13 mouse cellular contexts compared by ENCODE assay signal in the genomic region with DNA sequence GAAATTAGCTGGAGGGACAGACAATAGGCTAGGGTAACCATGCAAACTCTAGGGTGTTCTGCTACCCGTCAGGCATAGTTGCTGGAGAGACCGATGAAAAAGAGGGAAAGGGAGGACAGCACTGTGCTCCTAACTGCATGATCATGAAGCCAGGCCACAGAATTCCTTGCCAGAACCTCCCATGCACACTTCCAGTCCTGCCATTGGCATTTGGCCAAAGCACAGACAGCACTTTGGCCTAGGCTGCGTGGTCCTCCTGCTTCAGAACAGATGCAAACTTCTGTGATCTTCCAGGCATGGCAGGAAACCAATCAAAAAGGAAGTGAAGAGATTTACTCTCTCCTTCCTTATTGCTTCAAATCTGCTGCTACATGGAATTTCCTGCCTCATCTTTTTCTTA. TPM values are rescaled to one million over a fixed set of nuclear protein-coding genes. Genes with fewer than 3 reads are reported as not detected.
A peak's percentile ranks its signal among the peaks of the same experiment; 100 is the strongest.
DNase-seq lines count a peak whose midpoint lies in the region; ATAC-seq and TF ChIP-seq lines count a peak whose summit lies in the region.
"Had no signal": no experiment of that assay in that cellular context is flagged by ENCODE, and none has a peak within 500 bp of the region (broad histone marks: within the 10 kb centered on the region; RNA-seq: fewer than 3 reads in every experiment).

No protein-coding gene starts in this region.

- 61% methylated on average over 3 of the region's 3 CpGs for WGBS in hindbrain, postnatal 0 days
- 72% methylated on average over 3 of the region's 3 CpGs for WGBS in hindbrain, embryonic 11.5 days
- WGBS in intestine, embryonic 16.5 days: 63% methylated on average over 3 of the region's 3 CpGs

- no peak for TF ChIP-seq CTCF in hindbrain, postnatal 0 days (IDR thresholded peaks at IDR 0.05; ENCODE audit: low read depth)

- no peak overlapping the region for H3K27ac ChIP-seq in hindbrain, postnatal 0 days
- no peak overlapping the region for H3K27ac ChIP-seq in hindbrain, embryonic 11.5 days (ENCODE audit: low read depth, low read length)
- H3K27ac ChIP-seq in intestine, embryonic 16.5 days (ENCODE audit: low read length): no peak overlapping the region
- H3K27ac ChIP-seq: forebrain, embryonic 10.5 days; heart, embryonic 15.5 days had no signal

- no peak overlapping the region for H3K4me2 ChIP-seq in hindbrain, postnatal 0 days (ENCODE audit: low read depth, low read length)
- H3K4me2 ChIP-seq in hindbrain, embryonic 11.5 days (replicated peaks; ENCODE audit: low read depth, low read length): no peak overlapping the region
- no peak overlapping the region for H3K4me2 ChIP-seq in intestine, embryonic 16.5 days (ENCODE audit: low read depth, low read length)
- H3K4me2 ChIP-seq: heart, embryonic 15.5 days; liver, embryonic 11.5 days had no signal

- no peak for ATAC-seq in hindbrain, postnatal 0 days
- ATAC-seq in hindbrain, embryonic 11.5 days (ENCODE audit: low FRiP score): no peak
- peak; percentile 38; the same call in 1 of the 2 replicates for ATAC-seq in intestine, embryonic 16.5 days
- ATAC-seq: midbrain, embryonic 16.5 days had no signal

- H3K9me3 ChIP-seq in hindbrain, postnatal 0 days (ENCODE audit: low read length): no peaks in the 10 kb centered on the region
- H3K9me3 ChIP-seq in hindbrain, embryonic 11.5 days (ENCODE audit: control insufficient read depth, low read length): no peaks in the 10 kb centered on the region
- H3K9me3 ChIP-seq in intestine, embryonic 16.5 days (ENCODE audit: control insufficient read depth, low read length): no peaks in the 10 kb centered on the region
- H3K9me3 ChIP-seq: forebrain, embryonic 10.5 days; heart, embryonic 15.5 days had no signal

- no peaks in the 10 kb centered on the region for H3K36me3 ChIP-seq in hindbrain, postnatal 0 days (ENCODE audit: insufficient read depth, low read length)
- H3K36me3 ChIP-seq in hindbrain, embryonic 11.5 days (ENCODE audit: control insufficient read depth, insufficient read depth, low read length): no peaks in the 10 kb centered on the region
- H3K36me3 ChIP-seq in intestine, embryonic 16.5 days (ENCODE audit: control insufficient read depth, insufficient read depth, low read length): no peaks in the 10 kb centered on the region
- H3K36me3 ChIP-seq: forebrain, embryonic 10.5 days; heart, embryonic 15.5 days had no signal

- no peak overlapping the region for H3K4me3 ChIP-seq in hindbrain, postnatal 0 days (ENCODE audit: low read length)
- H3K4me3 ChIP-seq in hindbrain, embryonic 11.5 days (ENCODE audit: low read depth, low read length): no peak overlapping the region
- no peak overlapping the region for H3K4me3 ChIP-seq in intestine, embryonic 16.5 days (ENCODE audit: low read length)
- H3K4me3 ChIP-seq: forebrain, embryonic 10.5 days; heart, embryonic 15.5 days had no signal

- peak; percentile 44 for DNase-seq in hindbrain, postnatal 0 days (ENCODE audit: low spot score)
- DNase-seq in hindbrain, embryonic 11.5 days (ENCODE audit: low spot score): no peak
- DNase-seq in ovary, postnatal 14 days (ENCODE audit: low spot score): peak; percentile 20
- no peak for DNase-seq in ovary, postnatal 36 days (ENCODE audit: low spot score)
- no peak for DNase-seq in spleen, adult 12 weeks (ENCODE audit: low spot score)
- DNase-seq in natural killer cell, adult 2 months (ENCODE audit: low spot score in 2 of 2): no peak

- no peaks in the 10 kb centered on the region for H3K4me1 ChIP-seq in hindbrain, postnatal 0 days (ENCODE audit: insufficient read depth, low read length)
- H3K4me1 ChIP-seq in hindbrain, embryonic 11.5 days (replicated peaks; ENCODE audit: control insufficient read depth, insufficient read depth, low read length): no peaks in the 10 kb centered on the region
- H3K4me1 ChIP-seq in intestine, embryonic 16.5 days (ENCODE audit: control insufficient read depth, insufficient read depth, low read length): no peaks in the 10 kb centered on the region
- H3K4me1 ChIP-seq: forebrain, embryonic 10.5 days; heart, embryonic 15.5 days had no signal

- no peaks in the 10 kb centered on the region for H3K27me3 ChIP-seq in hindbrain, postnatal 0 days (ENCODE audit: insufficient read depth, low read length)
- no peaks in the 10 kb centered on the region for H3K27me3 ChIP-seq in hindbrain, embryonic 11.5 days (ENCODE audit: control insufficient read depth, insufficient read depth, low read length)
- no peaks in the 10 kb centered on the region for H3K27me3 ChIP-seq in intestine, embryonic 16.5 days (replicated peaks; ENCODE audit: control insufficient read depth, insufficient read depth, low read length)
- H3K27me3 ChIP-seq: heart, embryonic 15.5 days had no signal

- no peak overlapping the region for H3K9ac ChIP-seq in hindbrain, postnatal 0 days (replicated peaks; ENCODE audit: low read length)
- H3K9ac ChIP-seq in hindbrain, embryonic 11.5 days (ENCODE audit: low read depth, low read length): no peak overlapping the region
- H3K9ac ChIP-seq in intestine, embryonic 16.5 days (ENCODE audit: low read depth, low read length): no peak overlapping the region
- H3K9ac ChIP-seq: heart, embryonic 15.5 days had no signal

RNA-seq across cellular contexts. Expression of a gene that starts 2.0 kb away (rescaled TPM):
- total RNA-seq in hindbrain, postnatal 0 days (2014; rRNA removed): not detected in 2 replicates
- not detected in 2 replicates for polyA plus RNA-seq in hindbrain, postnatal 0 days (2015; fragmentation: Nextera tagmentation; extraction: Ambion mirVana)
- polyA plus RNA-seq in hindbrain, embryonic 11.5 days (2014; fragmentation: Nextera tagmentation; extraction: Ambion mirVana): not detected in 2 replicates
- not detected in 2 replicates for polyA plus RNA-seq in intestine, embryonic 16.5 days (2015; fragmentation: Nextera tagmentation; extraction: Ambion mirVana)
- total RNA-seq: common myeloid progenitor, adult 5-6 weeks had no signal
- polyA plus RNA-seq: forebrain, embryonic 10.5 days; heart, embryonic 15.5 days; liver, embryonic 11.5 days; midbrain, embryonic 16.5 days; stomach, embryonic 16.5 days had no signal

RNA-seq across cellular contexts. Expression of a gene that starts 2.2 kb away (rescaled TPM):
- not detected in 2 replicates for total RNA-seq in hindbrain, postnatal 0 days (2014; rRNA removed)
- polyA plus RNA-seq in hindbrain, postnatal 0 days (2015; fragmentation: Nextera tagmentation; extraction: Ambion mirVana): not detected in 2 replicates
- not detected in 2 replicates for polyA plus RNA-seq in hindbrain, embryonic 11.5 days (2014; fragmentation: Nextera tagmentation; extraction: Ambion mirVana)
- polyA plus RNA-seq in intestine, embryonic 16.5 days (2015; fragmentation: Nextera tagmentation; extraction: Ambion mirVana): not detected in 2 replicates
- total RNA-seq: common myeloid progenitor, adult 5-6 weeks had no signal
- polyA plus RNA-seq: forebrain, embryonic 10.5 days; heart, embryonic 15.5 days; liver, embryonic 11.5 days; midbrain, embryonic 16.5 days; stomach, embryonic 16.5 days had no signal

RNA-seq across cellular contexts. Expression of a gene that starts 21.8 kb away (rescaled TPM):
- total RNA-seq in hindbrain, postnatal 0 days (2014; rRNA removed): not detected in 2 replicates
- not detected in 2 replicates for polyA plus RNA-seq in hindbrain, postnatal 0 days (2015; fragmentation: Nextera tagmentation; extraction: Ambion mirVana)
- polyA plus RNA-seq in hindbrain, embryonic 11.5 days (2014; fragmentation: Nextera tagmentation; extraction: Ambion mirVana): not detected in 2 replicates
- polyA plus RNA-seq in intestine, embryonic 16.5 days (2015; fragmentation: Nextera tagmentation; extraction: Ambion mirVana): not detected in 2 replicates
- total RNA-seq: common myeloid progenitor, adult 5-6 weeks had no signal
- polyA plus RNA-seq: forebrain, embryonic 10.5 days; heart, embryonic 15.5 days; liver, embryonic 11.5 days; midbrain, embryonic 16.5 days; stomach, embryonic 16.5 days had no signal

RNA-seq across cellular contexts. Expression of a gene that starts 37.1 kb away (rescaled TPM):
- total RNA-seq in hindbrain, postnatal 0 days (2014; rRNA removed): not detected in 2 replicates
- not detected in 2 replicates for polyA plus RNA-seq in hindbrain, postnatal 0 days (2015; fragmentation: Nextera tagmentation; extraction: Ambion mirVana)
- polyA plus RNA-seq in hindbrain, embryonic 11.5 days (2014; fragmentation: Nextera tagmentation; extraction: Ambion mirVana): not detected in 2 replicates
- polyA plus RNA-seq in intestine, embryonic 16.5 days (2015; fragmentation: Nextera tagmentation; extraction: Ambion mirVana): not detected in 2 replicates
- total RNA-seq: common myeloid progenitor, adult 5-6 weeks had no signal
- polyA plus RNA-seq: forebrain, embryonic 10.5 days; heart, embryonic 15.5 days; liver, embryonic 11.5 days; midbrain, embryonic 16.5 days; stomach, embryonic 16.5 days had no signal

RNA-seq across cellular contexts. Expression of a gene that starts 42.0 kb away (rescaled TPM):
- not detected in 2 replicates for total RNA-seq in hindbrain, postnatal 0 days (2014; rRNA removed)
- polyA plus RNA-seq in hindbrain, postnatal 0 days (2015; fragmentation: Nextera tagmentation; extraction: Ambion mirVana): not detected in 2 replicates
- polyA plus RNA-seq in hindbrain, embryonic 11.5 days (2014; fragmentation: Nextera tagmentation; extraction: Ambion mirVana): not detected in 2 replicates
- polyA plus RNA-seq in intestine, embryonic 16.5 days (2015; fragmentation: Nextera tagmentation; extraction: Ambion mirVana): not detected in 2 replicates
- total RNA-seq: common myeloid progenitor, adult 5-6 weeks had no signal
- polyA plus RNA-seq: forebrain, embryonic 10.5 days; heart, embryonic 15.5 days; liver, embryonic 11.5 days; midbrain, embryonic 16.5 days; stomach, embryonic 16.5 days had no signal

Comparison
In these comparisons a context has a peak if more than half of its experiments do, and no peak if none do; other contexts are left out.
1. DNase-seq: peak in hindbrain, postnatal 0 days (single experiment) and ovary, postnatal 14 days (single experiment); none in hindbrain, embryonic 11.5 days (single experiment), ovary, postnatal 36 days (single experiment), spleen, adult 12 weeks (single experiment) and natural killer cell, adult 2 months (0 of 2).